9 mouse cellular contexts compared by ENCODE assay signal in the genomic region with DNA sequence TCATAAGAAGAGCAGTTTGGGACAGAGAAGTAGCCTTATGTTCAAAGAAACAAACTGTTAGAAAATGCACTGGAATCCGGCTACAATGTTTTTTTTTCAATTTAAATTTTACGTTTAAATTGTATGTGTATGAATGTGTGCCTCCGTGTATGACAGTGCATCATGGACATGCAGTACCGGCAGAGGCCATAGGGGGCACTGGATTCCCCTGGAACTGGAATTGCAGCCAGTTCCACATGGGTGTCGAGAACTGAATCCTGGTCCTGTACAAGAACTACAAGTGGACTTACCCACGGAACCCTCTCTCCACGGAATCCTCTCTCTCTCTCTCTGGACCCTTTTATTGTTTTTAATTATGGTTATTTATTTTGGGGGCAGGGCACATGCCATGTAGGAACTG. TPM values are rescaled to one million over a fixed set of nuclear protein-coding genes. Genes with fewer than 3 reads are reported as not detected.
DNase-seq lines count a peak whose midpoint lies in the region; ATAC-seq and TF ChIP-seq lines count a peak whose summit lies in the region.
"Had no signal": no experiment of that assay in that cellular context is flagged by ENCODE, and none has a peak within 500 bp of the region (broad histone marks: within the 10 kb centered on the region; RNA-seq: fewer than 3 reads in every experiment).

No protein-coding gene starts in this region.

- no peak overlapping the region for H3K4me3 ChIP-seq in midbrain, embryonic 14.5 days (replicated peaks; ENCODE audit: low read depth, low read length)
- no peak overlapping the region for H3K4me3 ChIP-seq in midbrain, embryonic 10.5 days
- H3K4me3 ChIP-seq in small intestine, adult 2 months (ENCODE audit: low read depth, low read length): no peak overlapping the region

- 95% methylated on average over 7 of the region's 7 CpGs for WGBS in midbrain, embryonic 14.5 days
- 90% methylated on average over 7 of the region's 7 CpGs for WGBS in midbrain, embryonic 10.5 days
- WGBS in small intestine, adult 2 months: 94% methylated on average over 7 of the region's 7 CpGs

- no peak overlapping the region for H3K27ac ChIP-seq in midbrain, embryonic 14.5 days (replicated peaks; ENCODE audit: low read depth, low read length)
- H3K27ac ChIP-seq in midbrain, embryonic 10.5 days (replicated peaks): no peak overlapping the region
- no peak overlapping the region for H3K27ac ChIP-seq in small intestine, adult 2 months (ENCODE audit: insufficient read depth, low read depth, low read length)

- H3K9me3 ChIP-seq in midbrain, embryonic 14.5 days (ENCODE audit: control insufficient read depth, low read length): peaks cover 3% of the 10 kb centered on the region; the same call in 1 of the 2 replicates
- H3K9me3 ChIP-seq in midbrain, embryonic 10.5 days (replicated peaks): no peaks in the 10 kb centered on the region; the same call in 1 of the 2 replicates

- POLR2A ChIA-PET in Patski (lab: Charles Lee): no interaction called here

- CTCF ChIA-PET in Patski (lab: Charles Lee): interaction anchor here (1.4 kb wide), 1 partner anchor 38 kb away, joined by 3 read pairs; no protein-coding TSS in a partner anchor

- intact Hi-C loops in gastrocnemius, postnatal 36 days (cut with DNase I): no loop called here

- H3K27me3 ChIP-seq in midbrain, embryonic 14.5 days (ENCODE audit: control insufficient read depth, insufficient read depth, low read length): no peaks in the 10 kb centered on the region
- no peaks in the 10 kb centered on the region for H3K27me3 ChIP-seq in midbrain, embryonic 10.5 days (ENCODE audit: low read depth, poor library complexity, severe bottlenecking)
- no peaks in the 10 kb centered on the region for H3K27me3 ChIP-seq in Patski
- H3K27me3 ChIP-seq in small intestine, adult 2 months (ENCODE audit: control insufficient read depth, insufficient read depth, low read length): no peaks in the 10 kb centered on the region

- no peak overlapping the region for H3K9ac ChIP-seq in midbrain, embryonic 14.5 days (replicated peaks; ENCODE audit: low read length)

- ATAC-seq in midbrain, embryonic 14.5 days (ENCODE audit: low FRiP score, low TSS enrichment): no peak
- no peak for ATAC-seq in Patski
- no peak for ATAC-seq in megakaryocyte, adult 5-6 weeks (ENCODE audit: poor library complexity, severe bottlenecking)

- H3K36me3 ChIP-seq in midbrain, embryonic 14.5 days (ENCODE audit: control insufficient read depth, insufficient read depth, low read length): no peaks in the 10 kb centered on the region
- H3K36me3 ChIP-seq in midbrain, embryonic 10.5 days: no peaks in the 10 kb centered on the region
- H3K36me3 ChIP-seq in small intestine, adult 2 months (ENCODE audit: control insufficient read depth, insufficient read depth, low read length): no peaks in the 10 kb centered on the region

- H3K4me1 ChIP-seq in midbrain, embryonic 14.5 days (ENCODE audit: control insufficient read depth, insufficient read depth, low read length): peaks cover 14% of the 10 kb centered on the region
- peaks cover 22% of the 10 kb centered on the region for H3K4me1 ChIP-seq in midbrain, embryonic 10.5 days
- peaks cover 2% of the 10 kb centered on the region for H3K4me1 ChIP-seq in small intestine, adult 2 months (ENCODE audit: control insufficient read depth, insufficient read depth, insufficient read length, low read length)

- no peak for TF ChIP-seq POLR2A in small intestine, adult 2 months (IDR thresholded peaks at IDR 0.05; ENCODE audit: low read depth, low read length)

- in situ Hi-C loops in Patski (cut with MboI; ENCODE audit: low pct_unique_long_range_greater_than_20kb): no loop called here

- DNase-seq in gastrocnemius, postnatal 10 days: peak; percentile 19
- no peak for DNase-seq in gastrocnemius, postnatal 36 days
- peak; percentile 3 for DNase-seq in midbrain, embryonic 14.5 days
- no peak for DNase-seq in midbrain, embryonic 10.5 days (ENCODE audit: low spot score)
- DNase-seq in Patski (ENCODE audit: low read depth, low spot score): no peak
- DNase-seq in heart, adult 18-20 months: no peak
- DNase-seq: kidney, adult 11 months had no signal

- peak; percentile 59 for TF ChIP-seq CTCF in Patski (IDR thresholded peaks at IDR 0.05)
- TF ChIP-seq CTCF in small intestine, adult 2 months (IDR thresholded peaks at IDR 0.05; ENCODE audit: extremely low read depth, insufficient read length, insufficient replicate concordance, low read depth, low read length): peak; percentile 53; the same call in 1 of the 2 replicates

- H3K4me2 ChIP-seq in midbrain, embryonic 14.5 days (ENCODE audit: low read length): no peak overlapping the region

RNA-seq across cellular contexts. Expression of a gene that starts 3.7 kb away (rescaled TPM):
- 10 to 100 TPM; 13.8 TPM for total RNA-seq in gastrocnemius, postnatal 10 days (2021)
- 1 to 10 TPM; 4.3 to 5.5 TPM for total RNA-seq in gastrocnemius, postnatal 36 days (2021)
- 29.0 and 45.2 TPM in 2 replicates for polyA plus RNA-seq in midbrain, embryonic 14.5 days (2014; fragmentation: Nextera tagmentation; extraction: Ambion mirVana)
- 95.5 and 104 TPM in 2 replicates for polyA plus RNA-seq in midbrain, embryonic 10.5 days (2016; fragmentation: Nextera tagmentation; extraction: Ambion mirVana)
- polyA plus RNA-seq in Patski (2021): 22.6 TPM
- 1.3 and 3.1 TPM in 2 replicates for polyA plus RNA-seq in small intestine, adult 2 months (2012; rRNA removed)
- total RNA-seq in megakaryocyte, adult 5-6 weeks (2015): 50.3 and 50.9 TPM in 2 replicates
- total RNA-seq in megakaryocyte, adult 5-6 weeks (2017): 57.7 and 68.7 TPM in 2 replicates
- 1 to 10 TPM; 7.3 to 8.7 TPM for total RNA-seq in heart, adult 18-20 months (2021)

RNA-seq across cellular contexts. Expression of a gene that starts 49.7 kb away (rescaled TPM):
- total RNA-seq in gastrocnemius, postnatal 10 days (2021): 10 to 100 TPM; 42.3 to 50.4 TPM
- total RNA-seq in gastrocnemius, postnatal 36 days (2021): 10 to 100 TPM; 20.2 to 22.4 TPM
- 156 and 185 TPM in 2 replicates for polyA plus RNA-seq in midbrain, embryonic 14.5 days (2014; fragmentation: Nextera tagmentation; extraction: Ambion mirVana)
- polyA plus RNA-seq in midbrain, embryonic 10.5 days (2016; fragmentation: Nextera tagmentation; extraction: Ambion mirVana): 144 and 146 TPM in 2 replicates
- 95.5 TPM for polyA plus RNA-seq in Patski (2021)
- polyA plus RNA-seq in small intestine, adult 2 months (2012; rRNA removed): 7.9 and 19.2 TPM in 2 replicates
- 448 and 514 TPM in 2 replicates for total RNA-seq in megakaryocyte, adult 5-6 weeks (2015)
- total RNA-seq in megakaryocyte, adult 5-6 weeks (2017): 174 and 218 TPM in 2 replicates
- 10 to 100 TPM; 48.1 to 52.0 TPM for total RNA-seq in heart, adult 18-20 months (2021)

RNA-seq across cellular contexts. Expression of a gene that starts 50.0 kb away (rescaled TPM):
- total RNA-seq in gastrocnemius, postnatal 10 days (2021): 1 to 10 TPM; 6.9 to 8.0 TPM
- total RNA-seq in gastrocnemius, postnatal 36 days (2021): 1 to 10 TPM; 3.5 to 5.4 TPM
- polyA plus RNA-seq in midbrain, embryonic 14.5 days (2014; fragmentation: Nextera tagmentation; extraction: Ambion mirVana): 22.5 and 26.5 TPM in 2 replicates
- 19.5 and 24.8 TPM in 2 replicates for polyA plus RNA-seq in midbrain, embryonic 10.5 days (2016; fragmentation: Nextera tagmentation; extraction: Ambion mirVana)
- 19.4 TPM for polyA plus RNA-seq in Patski (2021)
- polyA plus RNA-seq in small intestine, adult 2 months (2012; rRNA removed): 6.2 and 7.4 TPM in 2 replicates
- total RNA-seq in megakaryocyte, adult 5-6 weeks (2015): 4.2 and 5.3 TPM in 2 replicates
- total RNA-seq in megakaryocyte, adult 5-6 weeks (2017): 5.3 and 7.8 TPM in 2 replicates
- total RNA-seq in heart, adult 18-20 months (2021): 1 to 10 TPM; 7.8 to 8.2 TPM

Comparison
In these comparisons a context has a peak if more than half of its experiments do, and no peak if none do; other contexts are left out.
1. DNase-seq: peak in gastrocnemius, postnatal 10 days (single experiment) and midbrain, embryonic 14.5 days (single experiment); none in gastrocnemius, postnatal 36 days (0 of 2), midbrain, embryonic 10.5 days (single experiment), Patski (single experiment) and heart, adult 18-20 months (0 of 2).